Mouse (Mus musculus): Measurements from ENCODE around the gene Atxn1. TPM values are rescaled to one million over a fixed set of nuclear protein-coding genes. Genes with fewer than 3 reads are reported as not detected.

Gene Atxn1
- total and polyA plus RNA-seq, 3 experiments: 8.0 to 13.1 (median 9.7) TPM

GRCm38 (mm10) chr13:45961871-45962630 lies 2.8 kb downstream of the Atxn1 start:
- Histone ChIP-seq H3K9me3 (replicated peaks; ENCODE audit: low read length) (no peaks in the 10 kb centered on the region), H3K9ac (ENCODE audit: insufficient read depth, low read depth) (peak overlapping the region; percentile 88), H3K4me3 (replicated peaks in 1 of 3; ENCODE audit: low read depth in 2 of 3, low read length in 2 of 3, poor library complexity in 1 of 3) (peak overlapping the region in 2 of 3 experiments; percentile 84 to 99), H3K36me3 (replicated peaks in 1 of 2; ENCODE audit: control insufficient read depth in 1 of 2, insufficient read depth in 1 of 2, low read length in 1 of 2) (peaks cover 0 to 25% of the 10 kb centered on the region in 2 experiments), H3K4me1 (ENCODE audit: control insufficient read depth in 1 of 2, insufficient read depth in 2 of 2) (peaks cover 6 to 52% of the 10 kb centered on the region in 2 experiments; a peak in 3 of 4 replicates), H3K4me2 (ENCODE audit: insufficient read depth, low read depth, poor library complexity, severe bottlenecking) (peak overlapping the region; percentile 92), H3K27ac (ENCODE audit: insufficient read depth, low read depth) (no peak overlapping the region), H3K27me3 (replicated peaks) (no peaks in the 10 kb centered on the region), H3K79me2 (replicated peaks; ENCODE audit: control insufficient read depth, extremely low read depth, insufficient read depth, poor library complexity, severe bottlenecking) (peaks cover 63% of the 10 kb centered on the region)
- DNase-seq (ENCODE audit: extremely low read depth): peak; percentile 43
- no peak for TF ChIP-seq CTCF (conservative IDR thresholded peaks at IDR 0.05 in 1 of 2, IDR thresholded peaks at IDR 0.05 in 1 of 2; ENCODE audit: low read depth in 2 of 2, low read length in 2 of 2)
- no peak for TF ChIP-seq ZC3H11A (IDR thresholded peaks at IDR 0.05; ENCODE audit: low read depth, low read length)
- no peak for TF ChIP-seq MXI1 (IDR thresholded peaks at IDR 0.05; ENCODE audit: low read depth, low read length)
- TF ChIP-seq MEF2A (IDR thresholded peaks at IDR 0.05; ENCODE audit: borderline replicate concordance, low read depth, low read length): no peak
- no peak for TF ChIP-seq IRF4 (IDR thresholded peaks at IDR 0.05; ENCODE audit: low read depth, low read length)
- TF ChIP-seq JUN (IDR thresholded peaks at IDR 0.05; ENCODE audit: insufficient read depth, low read depth, low read length): no peak
- no peak for TF ChIP-seq MAX (IDR thresholded peaks at IDR 0.05; ENCODE audit: low read length)
- TF ChIP-seq TCF12 (IDR thresholded peaks at IDR 0.05; ENCODE audit: low read depth, low read length): no peak
- TF ChIP-seq RCOR1 (conservative IDR thresholded peaks at IDR 0.05; ENCODE audit: low read depth, low read length): no peak
- no peak for TF ChIP-seq ZMIZ1 (IDR thresholded peaks at IDR 0.05; ENCODE audit: low read depth, low read length)
- no peak for TF ChIP-seq UBTF (IDR thresholded peaks at IDR 0.05; ENCODE audit: low read depth, low read length)
- no peak for TF ChIP-seq MAZ (IDR thresholded peaks at IDR 0.05; ENCODE audit: low read depth, low read length)
- TF ChIP-seq ZNF384 (IDR thresholded peaks at IDR 0.05; ENCODE audit: low read depth, low read length): no peak
- TF ChIP-seq ZKSCAN1 (IDR thresholded peaks at IDR 0.05; ENCODE audit: borderline replicate concordance, low read depth, low read length): no peak
- no peak for TF ChIP-seq POLR2AphosphoS2 (IDR thresholded peaks at IDR 0.05; ENCODE audit: low read depth, low read length)
- no peak for TF ChIP-seq E2F4 (IDR thresholded peaks at IDR 0.05; ENCODE audit: insufficient replicate concordance, low read depth, low read length)
- dilution Hi-C loops (cut with MboI; ENCODE audit: extremely low pct_ligation_motif_present, extremely low pct_unique_long_range_greater_than_20kb, low sequenced_read_pairs) (no loop called here), in situ Hi-C loops (cut with MboI; ENCODE audit: low pct_ligation_motif_present, low pct_unique_long_range_greater_than_20kb, low sequenced_read_pairs) (loop anchor here (10.0 to 25.0 kb wide), 2 partner anchors 97 to 275 kb away; no protein-coding TSS in a partner anchor)

GRCm38 (mm10) chr13:45960311-45960965 lies 4.4 kb downstream of the Atxn1 start:
- TF ChIP-seq GABPA (IDR thresholded peaks at IDR 0.05; ENCODE audit: insufficient replicate concordance, low read depth, low read length): no peak
- TF ChIP-seq BHLHE40 (IDR thresholded peaks at IDR 0.05; ENCODE audit: low read depth, low read length): no peak
- no peak for TF ChIP-seq HCFC1 (IDR thresholded peaks at IDR 0.05; ENCODE audit: low read depth, low read length)
- TF ChIP-seq CTCF (conservative IDR thresholded peaks at IDR 0.05 in 1 of 2, IDR thresholded peaks at IDR 0.05 in 1 of 2; ENCODE audit: low read depth in 2 of 2, low read length in 2 of 2): no peak
- TF ChIP-seq MAFK (IDR thresholded peaks at IDR 0.05; ENCODE audit: insufficient replicate concordance, low read length): no peak
- TF ChIP-seq UBTF (IDR thresholded peaks at IDR 0.05; ENCODE audit: low read depth, low read length): no peak
- TF ChIP-seq TCF12 (IDR thresholded peaks at IDR 0.05; ENCODE audit: low read depth, low read length): no peak
- TF ChIP-seq ZMIZ1 (IDR thresholded peaks at IDR 0.05; ENCODE audit: low read depth, low read length): no peak
- TF ChIP-seq NELFE (IDR thresholded peaks at IDR 0.05; ENCODE audit: low read depth, low read length): no peak
- no peak for TF ChIP-seq ZNF384 (IDR thresholded peaks at IDR 0.05; ENCODE audit: low read depth, low read length)
- no peak for TF ChIP-seq E2F4 (IDR thresholded peaks at IDR 0.05; ENCODE audit: insufficient replicate concordance, low read depth, low read length)
- TF ChIP-seq IRF4 (IDR thresholded peaks at IDR 0.05; ENCODE audit: low read depth, low read length): no peak
- TF ChIP-seq MXI1 (IDR thresholded peaks at IDR 0.05; ENCODE audit: low read depth, low read length): no peak
- TF ChIP-seq CHD2 (IDR thresholded peaks at IDR 0.05; ENCODE audit: low read length): no peak
- DNase-seq (ENCODE audit: extremely low read depth): no peak
- no peaks in the 10 kb centered on the region for H3K9me3 ChIP-seq (replicated peaks; ENCODE audit: low read length)
- no peak overlapping the region for H3K27ac ChIP-seq (ENCODE audit: insufficient read depth, low read depth)
- H3K4me1 ChIP-seq (ENCODE audit: control insufficient read depth in 1 of 2, insufficient read depth in 2 of 2): peaks cover 6 to 53% of the 10 kb centered on the region in 2 experiments; a peak in 3 of 4 replicates
- H3K4me3 ChIP-seq (replicated peaks in 1 of 3; ENCODE audit: low read depth in 2 of 3, low read length in 2 of 3, poor library complexity in 1 of 3): no peak overlapping the region
- in situ Hi-C loops (cut with MboI; ENCODE audit: low pct_ligation_motif_present, low pct_unique_long_range_greater_than_20kb, low sequenced_read_pairs) (loop anchor here (10.0 to 25.0 kb wide), 2 partner anchors 96 to 273 kb away; no protein-coding TSS in a partner anchor), dilution Hi-C loops (cut with MboI; ENCODE audit: extremely low pct_ligation_motif_present, extremely low pct_unique_long_range_greater_than_20kb, low sequenced_read_pairs) (no loop called here)
- no peak overlapping the region for H3K9ac ChIP-seq (ENCODE audit: insufficient read depth, low read depth)
- H3K27me3 ChIP-seq (replicated peaks): no peaks in the 10 kb centered on the region
- H3K4me2 ChIP-seq (ENCODE audit: insufficient read depth, low read depth, poor library complexity, severe bottlenecking): no peak overlapping the region
- H3K36me3 ChIP-seq (replicated peaks in 1 of 2; ENCODE audit: control insufficient read depth in 1 of 2, insufficient read depth in 1 of 2, low read length in 1 of 2): peaks cover 0 to 39% of the 10 kb centered on the region in 2 experiments
- peaks cover 74% of the 10 kb centered on the region for H3K79me2 ChIP-seq (replicated peaks; ENCODE audit: control insufficient read depth, extremely low read depth, insufficient read depth, poor library complexity, severe bottlenecking)
